Mouse (Mus musculus) ES-Bruce4 (cell line): ENCODE measurements around the gene Mocs3.

Source experiments
- CTCF ChIP-seq: IDR thresholded peaks from one replicate; pipeline ENCODE4 v1.8.1; 2011; ENCODE audit warnings: low read depth, low read length
- EP300 ChIP-seq: IDR thresholded peaks from 2 replicates; pipeline ENCODE4 v1.6.1; 2011; ENCODE audit warnings: low read depth, low read length; ENCODE audit not compliant: insufficient read depth
- POLR2A ChIP-seq: IDR thresholded peaks from one replicate; pipeline ENCODE4 v1.8.1; 2011; ENCODE audit warnings: low read length; ENCODE audit not compliant: insufficient read depth

- no peak for TF ChIP-seq CTCF
- no peak for TF ChIP-seq POLR2A
- TF ChIP-seq EP300: no peak
These were observed 22.5 kb upstream of the Mocs3 start for GRCm38 (mm10) chr2:168207883-168208282.
